Mouse (Mus musculus): ENCODE measurements around the gene Slc2a1.

GRCm38 (mm10) chr4:119107867-119108266, 644 bp upstream of the Slc2a1 start:
- TF ChIP-seq CTCF (IDR thresholded peaks at IDR 0.05; ENCODE audit: borderline replicate concordance, control insufficient read depth, extremely low read depth, insufficient read depth, low read length, poor library complexity) = no peak
- TF ChIP-seq POLR2A (IDR thresholded peaks at IDR 0.05; ENCODE audit: control insufficient read depth, extremely low read depth, insufficient read depth, low read length, poor library complexity) = no peak
